Mouse (Mus musculus) heart, embryonic 14.5 days (tissue): ENCODE measurements around the gene Lamb1. TPM values are rescaled to one million over a fixed set of nuclear protein-coding genes. Genes with fewer than 3 reads are reported as not detected.

Experiments used
- ATAC-seq: fragments of 200-750 bp; cut with Nextera tagmentation; 2 replicates; pipeline ENCODE4 v1.8.0; 2017; ENCODE audit warnings: low read depth, moderate TSS enrichment; ENCODE audit not compliant: insufficient number of reproducible peaks, insufficient read depth, low FRiP score
- H3K27ac ChIP-seq, 2 experiments: fragments of 200-500 bp in 1 of 2; fragments of 300-500 bp in 1 of 2; sonication (generic) in 1 of 2; replicated peaks in 1 of 2; 2 replicates each; pipeline ENCODE4 v1.5.1; 2012 to 2014; ENCODE audit warnings: low read depth in 2 of 2, low read length in 2 of 2, control low read depth in 1 of 2, mild to moderate bottlenecking in 1 of 2, mixed read lengths in 1 of 2; ENCODE audit not compliant: control insufficient read depth in 1 of 2, insufficient read depth in 1 of 2
- H3K27me3 ChIP-seq: fragments of 300-500 bp; sonication (generic); 2 replicates; pipeline ENCODE4 v1.6.1; 2014; ENCODE audit warnings: mild to moderate bottlenecking, low read length, control low read depth; ENCODE audit not compliant: control insufficient read depth, insufficient read depth
- H3K36me3 ChIP-seq: fragments of 300-500 bp; sonication (generic); 2 replicates; pipeline ENCODE4 v1.6.1; 2014; ENCODE audit warnings: mild to moderate bottlenecking, control low read depth, low read length, mixed read lengths; ENCODE audit not compliant: control insufficient read depth, insufficient read depth
- H3K4me1 ChIP-seq, 2 experiments: fragments of 200-500 bp in 1 of 2; fragments of 300-500 bp in 1 of 2; sonication (generic) in 1 of 2; 2 replicates each; pipeline ENCODE4 v1.6.1; 2012 to 2014; ENCODE audit warnings: low read length in 2 of 2, control low read depth in 1 of 2, mixed read lengths in 1 of 2; ENCODE audit not compliant: control insufficient read depth in 2 of 2, insufficient read depth in 2 of 2
- H3K4me2 ChIP-seq: fragments of 300-500 bp; sonication (generic); 2 replicates; pipeline ENCODE4 v1.6.1; 2014; ENCODE audit warnings: mild to moderate bottlenecking, low read length
- H3K4me3 ChIP-seq, 2 experiments: fragments of 200-500 bp in 1 of 2; fragments of 300-500 bp in 1 of 2; sonication (generic) in 1 of 2; 2 replicates each; pipeline ENCODE4 v1.5.1; 2012 to 2014; ENCODE audit warnings: low read length in 2 of 2, mild to moderate bottlenecking in 2 of 2, control low read depth in 1 of 2, low read depth in 1 of 2, moderate library complexity in 1 of 2; ENCODE audit not compliant: control insufficient read depth in 1 of 2, insufficient read depth in 1 of 2
- H3K9ac ChIP-seq: fragments of 300-500 bp; sonication (generic); 2 replicates; pipeline ENCODE4 v1.6.1; 2014; ENCODE audit warnings: mild to moderate bottlenecking, low read length
- H3K9me3 ChIP-seq: fragments of 300-500 bp; sonication (generic); 2 replicates; pipeline ENCODE4 v1.6.1; 2016; ENCODE audit warnings: low read length, control low read depth; ENCODE audit not compliant: control insufficient read depth
- WGBS: fragments of 180-500 bp; shearing (Covaris S2); extraction: QIAGEN DNeasy Blood & Tissue Kit; methylation state at CpG from one replicate; pipeline ENCODE4 v1.1.7; 2014; 5-methylcytosine and 5-hydroxymethylcytosine counted together
- polyA plus RNA-seq: library from polyadenylated mRNA; unstranded; fragments of >200 nt; fragmentation: Nextera tagmentation; extraction: Ambion mirVana; gene quantifications from 2 replicates; pipeline ENCODE4 v1.2.1, GENCODE M21; 2014

Gene Lamb1
- polyA plus RNA-seq, 1 experiment from 2014 or later, result 96.3 TPM

DNA sequence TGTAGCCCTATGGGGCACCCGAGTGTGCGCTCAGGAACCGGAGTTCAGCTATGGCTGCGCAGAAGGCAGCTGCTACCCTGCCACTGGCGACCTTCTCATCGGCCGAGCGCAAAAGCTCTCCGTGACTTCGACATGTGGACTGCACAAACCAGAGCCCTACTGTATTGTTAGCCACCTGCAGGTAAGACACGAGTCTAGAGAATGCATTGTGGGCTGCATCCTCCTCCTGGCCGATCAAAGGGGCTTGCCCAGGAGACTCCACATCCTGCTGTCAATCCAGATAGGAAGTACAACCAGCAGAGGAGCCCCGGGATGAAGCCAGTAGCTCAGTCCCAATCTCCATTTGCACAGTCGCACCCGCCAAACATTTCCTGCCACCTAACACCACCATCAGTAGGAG, 1.7 kb downstream of the Lamb1 start:
- WGBS, result 4% methylated on average over 15 of the region's 15 CpGs
- H3K9me3 ChIP-seq, result no peaks in the 10 kb centered on the region
- H3K36me3 ChIP-seq, result peaks cover 47% of the 10 kb centered on the region
- peak overlapping the region; percentile 75 for H3K4me2 ChIP-seq
- ATAC-seq, result no peak
- H3K4me1 ChIP-seq, result peaks cover 50 to 75% of the 10 kb centered on the region in 2 experiments
- H3K9ac ChIP-seq, result peak overlapping the region; percentile 97
- H3K27me3 ChIP-seq, result no peaks in the 10 kb centered on the region
- H3K4me3 ChIP-seq, result peak overlapping the region; percentile 75 to 86
- peak overlapping the region; percentile 72 to 96 for H3K27ac ChIP-seq

DNA sequence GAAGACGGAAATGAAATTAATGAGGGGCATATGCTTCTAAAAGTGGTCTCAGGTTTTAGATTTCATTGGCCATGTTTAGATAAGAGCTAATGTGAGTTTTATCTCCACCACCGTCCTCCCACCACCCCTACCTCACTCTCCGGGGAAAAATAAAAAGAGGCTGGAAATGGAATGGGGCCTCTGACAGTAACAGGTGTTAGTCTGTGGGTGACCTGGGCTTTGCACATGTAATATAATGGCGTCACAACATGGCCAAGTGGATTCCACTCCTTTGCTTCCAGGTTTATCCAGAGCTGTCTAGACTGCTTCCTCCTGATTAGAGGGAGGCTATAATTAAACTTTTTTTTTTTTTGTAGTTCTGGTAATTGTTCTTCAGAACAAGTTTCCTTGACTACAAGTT, 2.3 kb downstream of the Lamb1 start:
- whole genome bisulfite sequencing, result 9% methylated on average over 4 of the region's 4 CpGs
- Histone ChIP-seq H3K4me2 (peak overlapping the region; percentile 75), H3K4me1 (peaks cover 49 to 75% of the 10 kb centered on the region in 2 experiments), H3K9ac (peak overlapping the region; percentile 97), H3K27me3 (no peaks in the 10 kb centered on the region), H3K9me3 (no peaks in the 10 kb centered on the region), H3K4me3 (peak overlapping the region; percentile 75 to 86; a peak in 3 of 4 replicates), H3K36me3 (peaks cover 54% of the 10 kb centered on the region), H3K27ac (peak overlapping the region; percentile 50 to 96)
- no peak for ATAC-seq

DNA sequence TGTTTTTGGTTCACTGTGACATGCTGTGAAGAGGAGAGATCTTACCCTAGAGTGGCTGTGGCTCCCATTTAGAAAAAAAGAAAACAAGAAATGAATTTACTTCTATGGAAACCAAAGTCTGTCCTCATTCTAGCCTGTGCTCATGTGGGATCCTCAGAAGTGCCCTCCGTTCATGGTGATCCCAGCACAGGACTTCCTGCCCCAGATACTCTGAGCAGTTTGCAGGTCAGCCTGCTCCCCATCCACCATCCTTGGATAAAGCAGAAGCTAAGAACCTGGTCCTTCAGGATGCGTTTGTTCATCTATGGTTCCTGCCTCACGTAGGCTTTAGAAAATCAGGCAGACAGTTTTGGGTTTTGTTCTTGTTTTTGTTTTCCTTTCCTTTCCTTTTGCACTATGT, 3.3 kb downstream of the Lamb1 start:
- peaks cover 44 to 67% of the 10 kb centered on the region in 2 experiments for H3K4me1 ChIP-seq
- no peaks in the 10 kb centered on the region for H3K9me3 ChIP-seq
- peaks cover 64% of the 10 kb centered on the region for H3K36me3 ChIP-seq
- peak overlapping the region; percentile 31 to 96; a peak in 3 of 4 replicates for H3K27ac ChIP-seq
- no peak for ATAC-seq
- no peaks in the 10 kb centered on the region for H3K27me3 ChIP-seq
- peak overlapping the region; percentile 75 for H3K4me2 ChIP-seq
- 61% methylated on average over 3 of the region's 3 CpGs for WGBS
- H3K9ac ChIP-seq, result peak overlapping the region; percentile 56
- H3K4me3 ChIP-seq, result peak overlapping the region; percentile 7 to 86; a peak in 3 of 4 replicates

DNA sequence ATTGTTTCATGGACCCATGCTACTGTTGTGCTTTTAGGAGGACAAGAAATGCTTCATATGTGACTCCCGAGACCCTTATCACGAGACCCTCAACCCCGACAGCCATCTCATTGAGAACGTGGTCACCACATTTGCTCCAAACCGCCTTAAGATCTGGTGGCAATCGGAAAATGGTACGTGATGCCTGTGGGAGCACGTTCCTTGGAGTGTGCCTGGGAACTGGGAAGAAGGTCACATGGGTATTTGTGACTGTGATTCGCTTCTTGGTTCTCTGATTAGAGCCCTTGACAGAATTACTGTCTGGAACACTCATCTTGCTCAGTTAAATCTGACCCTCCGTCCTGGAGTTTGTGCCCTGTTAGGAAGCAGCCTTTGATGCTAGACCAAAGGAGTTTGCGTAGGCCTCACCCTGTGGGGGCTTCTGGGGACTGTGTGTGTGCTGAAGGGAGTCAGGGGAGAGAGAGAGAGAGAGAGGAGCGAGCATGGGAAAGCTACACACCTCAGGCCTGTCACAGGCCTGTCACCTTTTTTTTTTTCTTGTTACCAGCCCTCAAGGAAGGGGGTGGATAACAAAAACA, 4.1 kb downstream of the Lamb1 start:
- H3K4me1 ChIP-seq, result peaks cover 40 to 62% of the 10 kb centered on the region in 2 experiments
- no peak for ATAC-seq
- peaks cover 71% of the 10 kb centered on the region for H3K36me3 ChIP-seq
- peak overlapping the region; percentile 36 to 67; a peak in 3 of 4 replicates for H3K27ac ChIP-seq
- H3K4me3 ChIP-seq, result no peak overlapping the region
- H3K9ac ChIP-seq, result peak overlapping the region; percentile 14; the same call in 1 of the 2 replicates
- no peaks in the 10 kb centered on the region for H3K9me3 ChIP-seq
- H3K27me3 ChIP-seq, result no peaks in the 10 kb centered on the region
- 36% methylated on average over 12 of the region's 12 CpGs for WGBS
- H3K4me2 ChIP-seq, result peak overlapping the region; percentile 75

DNA sequence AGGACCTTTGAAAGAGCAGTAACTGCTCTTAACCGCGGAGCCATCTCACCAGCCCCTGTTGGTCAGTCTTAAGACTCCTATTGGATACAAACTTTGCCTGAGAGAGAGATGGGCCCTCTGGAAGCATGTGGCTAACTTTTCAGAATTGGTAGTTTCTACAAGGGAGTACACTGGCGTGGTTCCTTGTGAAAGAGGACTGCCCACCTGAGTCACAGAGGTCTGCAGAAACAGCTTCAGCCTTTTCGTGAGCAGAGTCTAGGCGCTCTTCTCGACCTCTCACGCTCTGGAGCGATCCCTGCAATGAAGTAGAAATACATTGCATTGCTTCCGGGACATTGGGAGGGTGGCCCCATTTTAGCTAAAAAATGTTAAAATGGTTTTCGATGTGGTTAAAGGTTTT, 5.3 kb downstream of the Lamb1 start:
- Histone ChIP-seq H3K27ac (peak overlapping the region; percentile 80 to 85), H3K9me3 (no peaks in the 10 kb centered on the region), H3K36me3 (peaks cover 84% of the 10 kb centered on the region), H3K4me3 (0 out of 4 replicates have a peak overlapping the region, but pooled peaks of 1 of the 2 experiments have one; percentile 6), H3K4me2 (peak overlapping the region; percentile 54), H3K4me1 (peaks cover 39 to 60% of the 10 kb centered on the region in 2 experiments), H3K27me3 (no peaks in the 10 kb centered on the region), H3K9ac (peak overlapping the region; percentile 45; the same call in 1 of the 2 replicates)
- WGBS, result 81% methylated on average over 10 of the region's 10 CpGs
- no peak for ATAC-seq

DNA sequence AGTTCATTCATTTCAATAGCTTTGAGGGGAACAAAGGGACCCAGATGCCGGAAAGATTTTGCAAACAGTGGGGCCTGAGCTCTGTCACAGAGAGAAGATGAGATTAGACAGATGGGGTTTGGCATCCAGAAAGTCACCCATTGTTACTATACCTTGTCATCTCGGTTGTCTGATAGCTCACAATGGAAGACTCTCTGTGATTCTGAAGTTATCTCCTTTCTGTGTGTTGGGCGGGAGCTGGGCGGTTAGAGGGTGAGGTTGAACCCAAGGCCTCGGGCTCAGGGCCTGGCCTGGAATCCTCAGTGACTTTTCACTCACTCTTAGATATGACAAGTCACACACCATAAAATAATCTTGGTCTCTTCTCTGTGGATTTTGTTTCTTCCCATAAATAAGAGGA, 5.7 kb downstream of the Lamb1 start:
- ATAC-seq, result no peak
- peaks cover 41 to 64% of the 10 kb centered on the region in 2 experiments for H3K4me1 ChIP-seq
- no peaks in the 10 kb centered on the region for H3K27me3 ChIP-seq
- no peaks in the 10 kb centered on the region for H3K9me3 ChIP-seq
- WGBS, result 29% methylated on average over 5 of the region's 5 CpGs
- peak overlapping the region; percentile 45; the same call in 1 of the 2 replicates for H3K9ac ChIP-seq
- H3K27ac ChIP-seq, result peak overlapping the region; percentile 80 to 85
- peaks cover 88% of the 10 kb centered on the region for H3K36me3 ChIP-seq
- H3K4me2 ChIP-seq, result peak overlapping the region; percentile 54
- H3K4me3 ChIP-seq, result 0 out of 4 replicates have a peak overlapping the region, but pooled peaks of 1 of the 2 experiments have one; percentile 6

DNA sequence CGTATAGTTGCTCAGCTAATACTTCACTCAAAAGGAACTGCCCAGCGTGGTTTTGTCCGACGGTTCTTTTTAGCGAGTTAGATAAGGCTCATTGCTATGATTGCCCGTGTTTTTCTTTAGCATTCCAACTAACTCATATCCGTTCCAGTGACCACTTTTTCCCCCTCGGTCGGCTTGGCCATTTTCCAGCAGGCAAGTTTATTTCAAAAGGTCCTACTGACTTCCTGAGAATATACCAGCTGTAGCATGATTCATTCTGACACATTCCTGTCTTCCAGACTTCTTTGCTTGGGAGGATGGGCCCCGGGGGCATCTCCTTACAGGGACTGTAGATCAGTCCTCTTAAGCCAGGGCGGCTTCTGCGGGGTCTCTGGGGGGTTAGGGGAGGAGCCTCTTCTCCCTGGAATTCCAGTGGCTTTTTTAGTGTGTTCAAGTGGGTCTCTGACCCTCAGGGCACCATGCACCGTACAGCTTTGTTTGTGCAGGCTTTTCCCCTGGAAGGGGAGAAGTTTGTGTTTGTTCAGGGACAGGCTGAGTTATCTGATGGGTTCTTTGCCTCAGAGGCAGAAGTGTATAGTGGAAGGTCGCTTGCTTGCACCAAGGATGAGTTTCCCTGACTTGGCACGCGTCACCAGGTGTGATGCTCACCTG, 6.5 kb downstream of the Lamb1 start:
- WGBS, result 11% methylated on average over 16 of the region's 16 CpGs
- peak overlapping the region; percentile 45; the same call in 1 of the 2 replicates for H3K9ac ChIP-seq

More for the DNA sequence above, 6.5 kb downstream of the Lamb1 start:
- Histone ChIP-seq H3K4me3 (no peak overlapping the region), H3K27me3 (no peaks in the 10 kb centered on the region), H3K27ac (peak overlapping the region; percentile 80 to 85), H3K9me3 (no peaks in the 10 kb centered on the region), H3K4me2 (peak overlapping the region; percentile 54), H3K36me3 (peaks cover 95% of the 10 kb centered on the region), H3K4me1 (peaks cover 43 to 71% of the 10 kb centered on the region in 2 experiments)
- ATAC-seq, result peak; percentile 56
